Mouse (Mus musculus) testis, postnatal 10 days (tissue): ENCODE data around the gene Oxa1l.

Experiments
- DNase-seq: peaks from one replicate; pipeline ENCODE4 v3.0.0; 2021; ENCODE audit warnings: low spot score

Oxa1l gene

GRCm38 (mm10) chr14:54371460-54371859 is 10.8 kb downstream of the Oxa1l start:
- DNase-seq, result no peak

- DNase-seq, result no peak
These were observed 12.3 kb downstream of the Oxa1l start for GRCm38 (mm10) chr14:54372923-54373322.

GRCm38 (mm10) chr14:54375916-54376315 is 15.3 kb downstream of the Oxa1l start:
- no peak for DNase-seq

- DNase-seq, result no peak
These were observed 16.5 kb downstream of the Oxa1l start for GRCm38 (mm10) chr14:54377166-54377565.

GRCm38 (mm10) chr14:54379571-54379970 is 18.9 kb downstream of the Oxa1l start:
- no peak for DNase-seq

GRCm38 (mm10) chr14:54380616-54381015 is 20.0 kb downstream of the Oxa1l start:
- no peak for DNase-seq

- DNase-seq, result no peak
These were observed 21.2 kb downstream of the Oxa1l start for GRCm38 (mm10) chr14:54381816-54382215.

- DNase-seq, result no peak
These were observed 22.0 kb downstream of the Oxa1l start for GRCm38 (mm10) chr14:54382641-54383040.

- DNase-seq, result no peak
These were observed 22.7 kb downstream of the Oxa1l start for GRCm38 (mm10) chr14:54383355-54383771.

- DNase-seq, result no peak
These were observed 23.8 kb downstream of the Oxa1l start for GRCm38 (mm10) chr14:54384396-54384795.

GRCm38 (mm10) chr14:54385968-54386618 is 25.5 kb downstream of the Oxa1l start:
- no peak for DNase-seq

GRCm38 (mm10) chr14:54387546-54387945 is 26.9 kb downstream of the Oxa1l start:
- no peak for DNase-seq

GRCm38 (mm10) chr14:54390843-54391242 is 30.2 kb downstream of the Oxa1l start:
- no peak for DNase-seq

- DNase-seq, result no peak
These were observed 33.2 kb downstream of the Oxa1l start for GRCm38 (mm10) chr14:54393794-54394193.

GRCm38 (mm10) chr14:54394309-54394708 is 33.7 kb downstream of the Oxa1l start:
- no peak for DNase-seq

GRCm38 (mm10) chr14:54396685-54397084 is 36.1 kb downstream of the Oxa1l start:
- no peak for DNase-seq

- no peak for DNase-seq
These were observed 37.4 kb downstream of the Oxa1l start for GRCm38 (mm10) chr14:54397872-54398527.

GRCm38 (mm10) chr14:54398528-54398916 is 37.9 kb downstream of the Oxa1l start:
- no peak for DNase-seq

- no peak for DNase-seq
These were observed 38.3 kb downstream of the Oxa1l start for GRCm38 (mm10) chr14:54398921-54399382.

GRCm38 (mm10) chr14:54401723-54402122 is 41.1 kb downstream of the Oxa1l start:
- DNase-seq, result no peak

GRCm38 (mm10) chr14:54408336-54409056 is 47.9 kb downstream of the Oxa1l start:
- no peak for DNase-seq

GRCm38 (mm10) chr14:54409057-54409645 is 48.5 kb downstream of the Oxa1l start:
- no peak for DNase-seq
